Mouse (Mus musculus): ENCODE measurements around the gene Gstp2. TPM values are rescaled to one million over a fixed set of nuclear protein-coding genes. Genes with fewer than 3 reads are reported as not detected.

Gstp2 gene
- total RNA-seq, 1 experiment from 2014 or later: not detected

GRCm38 (mm10) chr19:4023185-4023584, 22.6 kb downstream of the Gstp2 start:
- no peak for ATAC-seq (ENCODE audit: extremely low read depth, insufficient number of reproducible peaks, low FRiP score, poor library complexity, severe bottlenecking)

- peak; percentile 88 for ATAC-seq (ENCODE audit: extremely low read depth, insufficient number of reproducible peaks, low FRiP score, poor library complexity, severe bottlenecking)
Observed at GRCm38 (mm10) chr19:4018743-4019583, 26.9 kb downstream of the Gstp2 start.

- ATAC-seq (ENCODE audit: extremely low read depth, insufficient number of reproducible peaks, low FRiP score, poor library complexity, severe bottlenecking): no peak
Observed at GRCm38 (mm10) chr19:4017921-4018587, 27.8 kb downstream of the Gstp2 start.

DNA sequence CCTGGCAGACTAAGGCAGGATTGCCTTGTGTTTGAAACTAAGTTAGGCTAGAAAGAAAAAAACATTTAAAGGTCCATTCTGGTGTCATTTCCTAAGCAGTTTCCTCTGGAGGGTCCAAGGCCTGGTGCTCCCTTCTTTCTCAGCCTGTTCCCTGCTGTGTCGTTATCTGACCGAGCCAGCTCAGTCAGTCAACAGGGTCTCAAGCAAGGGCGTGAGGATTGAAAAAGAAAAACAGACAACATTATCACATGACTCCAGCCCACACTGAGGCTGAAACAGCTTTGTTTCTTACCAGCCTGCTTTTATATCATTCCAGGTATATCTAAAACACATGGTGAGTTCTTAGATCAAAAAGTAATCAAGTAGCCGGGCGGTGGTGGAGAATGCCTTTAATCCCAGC, 30.2 kb downstream of the Gstp2 start:
- no peak for ATAC-seq (ENCODE audit: extremely low read depth, insufficient number of reproducible peaks, low FRiP score, poor library complexity, severe bottlenecking)

- no peak for ATAC-seq (ENCODE audit: extremely low read depth, insufficient number of reproducible peaks, low FRiP score, poor library complexity, severe bottlenecking)
Observed at GRCm38 (mm10) chr19:4014802-4015201, 31.0 kb downstream of the Gstp2 start.

DNA sequence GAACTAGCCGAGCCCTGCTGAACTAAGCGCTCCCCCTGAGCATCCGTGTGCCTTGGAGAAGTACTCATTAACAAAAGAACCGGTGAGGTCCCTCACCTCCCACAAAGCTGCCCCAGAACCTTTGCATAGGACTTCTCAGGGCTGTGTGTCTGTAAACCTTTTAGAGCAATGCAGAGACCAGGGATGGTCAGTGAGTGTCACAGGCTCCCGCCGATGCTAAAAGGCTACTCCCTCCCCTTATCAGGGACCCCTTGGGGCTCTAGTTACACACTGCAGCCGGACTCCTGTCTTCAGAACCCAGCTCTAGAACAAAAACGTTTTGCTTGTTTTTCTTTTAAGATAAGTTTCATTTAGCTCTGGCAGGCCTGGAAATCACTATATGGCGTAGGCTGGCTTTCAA, 32.8 kb downstream of the Gstp2 start:
- no peak for ATAC-seq (ENCODE audit: extremely low read depth, insufficient number of reproducible peaks, low FRiP score, poor library complexity, severe bottlenecking)

GRCm38 (mm10) chr19:4012432-4013022, 33.3 kb downstream of the Gstp2 start, which contains the start of gene Ndufv1:
Ndufv1 (minus strand) TSS chr19:4012806.
- ATAC-seq (ENCODE audit: extremely low read depth, insufficient number of reproducible peaks, low FRiP score, poor library complexity, severe bottlenecking): peak; percentile 98

GRCm38 (mm10) chr19:4011086-4011485, 34.7 kb downstream of the Gstp2 start:
- ATAC-seq (ENCODE audit: extremely low read depth, insufficient number of reproducible peaks, low FRiP score, poor library complexity, severe bottlenecking): no peak

DNA sequence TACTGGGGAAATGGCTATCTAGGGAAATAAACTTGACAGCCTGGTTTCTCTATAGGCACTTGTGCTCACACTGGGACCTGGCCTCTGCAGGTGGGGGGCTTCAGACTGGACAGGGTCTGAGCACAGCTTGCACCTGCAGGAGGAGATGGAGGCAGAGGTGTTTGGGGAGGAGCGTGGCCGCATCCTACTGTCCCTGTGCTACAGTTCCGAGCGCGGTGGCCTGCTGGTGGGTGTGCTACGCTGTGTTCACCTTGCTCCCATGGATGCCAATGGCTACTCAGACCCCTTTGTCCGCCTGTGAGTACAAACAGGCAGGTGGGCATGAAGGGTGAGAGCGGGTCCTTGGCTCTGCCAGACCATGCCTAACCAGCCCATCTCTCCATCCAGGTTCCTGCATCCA, 39.9 kb downstream of the Gstp2 start:
- ATAC-seq (ENCODE audit: extremely low read depth, insufficient number of reproducible peaks, low FRiP score, poor library complexity, severe bottlenecking): no peak

DNA sequence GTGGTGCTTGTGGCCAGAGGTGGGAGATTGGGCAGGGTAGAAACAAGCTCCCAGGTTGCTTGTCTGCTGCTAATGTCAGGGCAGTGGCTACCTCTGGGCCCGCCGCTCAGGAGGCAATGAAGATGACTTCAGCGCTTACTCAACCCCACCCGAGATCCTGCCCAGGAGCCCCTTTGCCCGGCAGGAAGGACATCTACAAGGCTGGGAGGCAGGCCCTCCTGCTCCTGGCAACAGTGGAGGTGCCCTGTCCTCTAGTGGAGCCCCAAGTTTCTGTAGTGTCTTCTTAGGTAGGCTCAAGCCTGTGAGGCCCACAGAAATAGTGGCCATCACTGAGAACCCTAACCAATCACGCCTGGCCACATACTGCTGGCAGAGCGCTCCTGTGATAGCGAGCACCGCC, 40.7 kb downstream of the Gstp2 start:
- ATAC-seq (ENCODE audit: extremely low read depth, insufficient number of reproducible peaks, low FRiP score, poor library complexity, severe bottlenecking): no peak

GRCm38 (mm10) chr19:4004331-4004730, 41.5 kb downstream of the Gstp2 start:
- no peak for ATAC-seq (ENCODE audit: extremely low read depth, insufficient number of reproducible peaks, low FRiP score, poor library complexity, severe bottlenecking)

DNA sequence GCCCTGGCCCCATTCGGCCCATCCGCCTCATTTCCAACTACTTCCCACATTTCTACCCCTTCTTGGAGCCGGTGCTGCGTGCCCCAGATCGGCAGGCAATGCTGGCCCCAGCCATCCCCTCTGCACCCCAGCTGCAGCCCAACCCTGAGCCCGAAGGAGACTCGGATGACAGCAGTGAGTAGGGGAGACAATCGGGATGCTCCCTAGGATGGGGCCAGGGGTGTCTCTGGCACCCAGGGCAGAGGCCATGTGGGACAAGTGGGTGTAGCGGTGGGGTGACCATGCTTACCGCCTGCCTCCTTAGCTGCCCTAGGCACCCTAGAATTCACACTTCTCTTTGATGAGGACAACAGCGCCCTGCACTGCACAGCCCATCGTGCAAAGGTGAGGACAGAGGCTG, 42.2 kb downstream of the Gstp2 start:
- ATAC-seq (ENCODE audit: extremely low read depth, insufficient number of reproducible peaks, low FRiP score, poor library complexity, severe bottlenecking): no peak

- no peak for ATAC-seq (ENCODE audit: extremely low read depth, insufficient number of reproducible peaks, low FRiP score, poor library complexity, severe bottlenecking)
Observed at GRCm38 (mm10) chr19:4003112-4003511, 42.7 kb downstream of the Gstp2 start, which contains the start of gene Doc2g. Doc2g (plus strand) TSS chr19:4003313.

GRCm38 (mm10) chr19:4001752-4002151, 44.1 kb downstream of the Gstp2 start:
- ATAC-seq (ENCODE audit: extremely low read depth, insufficient number of reproducible peaks, low FRiP score, poor library complexity, severe bottlenecking): no peak

DNA sequence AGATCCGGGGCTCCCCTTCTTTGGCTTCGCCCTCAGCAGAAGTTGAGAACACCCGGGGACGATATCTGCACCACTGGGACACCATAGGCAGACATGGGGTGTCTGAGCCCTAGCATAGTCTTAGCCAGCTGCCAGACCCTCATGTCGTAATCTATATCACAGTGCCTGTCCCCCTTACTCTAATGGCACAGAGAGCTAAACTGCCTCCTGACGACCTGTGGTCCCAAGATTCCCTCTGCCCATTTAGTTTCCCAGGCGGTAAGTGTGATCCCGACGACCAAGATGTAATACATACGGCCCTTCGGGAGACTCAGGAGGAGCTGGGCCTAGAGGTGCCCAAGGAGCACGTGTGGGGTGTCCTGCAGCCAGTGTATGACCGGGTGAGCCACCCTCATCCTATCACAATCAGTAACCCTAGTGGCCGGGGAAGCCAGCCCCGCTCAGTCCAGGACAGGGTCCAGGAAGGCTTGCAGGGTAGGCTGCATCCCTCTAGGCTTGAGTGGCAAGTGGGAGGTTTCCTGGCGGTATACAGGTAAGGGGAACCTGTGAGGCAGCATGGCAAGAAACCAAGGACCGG, 44.8 kb downstream of the Gstp2 start:
- ATAC-seq (ENCODE audit: extremely low read depth, insufficient number of reproducible peaks, low FRiP score, poor library complexity, severe bottlenecking): no peak

- peak; percentile 89 for ATAC-seq (ENCODE audit: extremely low read depth, insufficient number of reproducible peaks, low FRiP score, poor library complexity, severe bottlenecking)
Observed at GRCm38 (mm10) chr19:4000119-4000900, 45.5 kb downstream of the Gstp2 start, which contains the start of the genes Nudt8 and Gm49405. Nudt8 (plus strand) TSS chr19:4000580. Gm49405 (plus strand) TSS chr19:4000626.

DNA sequence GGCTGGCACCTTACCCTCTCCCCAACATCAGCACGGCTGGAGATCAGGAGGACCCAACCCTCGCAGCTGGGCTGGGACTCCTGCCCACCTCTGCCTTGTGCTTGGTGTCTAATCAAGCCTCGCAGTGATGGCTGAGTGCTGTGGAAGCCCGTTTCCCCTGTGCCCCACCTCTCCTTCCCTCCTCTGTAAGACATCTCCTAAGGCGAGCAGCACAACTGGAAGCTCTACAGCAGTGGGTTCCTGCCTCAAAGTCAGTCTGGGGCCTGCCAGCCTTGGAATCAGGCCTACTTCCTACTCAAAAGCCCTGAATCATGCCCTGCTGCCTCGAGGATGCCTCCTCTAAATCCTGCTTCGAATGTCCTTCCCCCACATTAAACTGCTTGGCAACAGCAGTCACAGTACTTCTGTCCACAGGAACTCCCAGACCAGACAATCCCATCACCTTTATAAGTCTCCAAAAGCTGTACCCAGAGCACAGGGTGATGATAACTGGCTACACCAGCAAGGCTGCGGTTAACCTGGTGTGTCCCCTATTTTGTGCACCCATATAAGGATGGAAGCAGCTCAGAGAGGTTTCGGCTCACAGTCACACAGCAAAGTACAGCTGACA, 46.6 kb downstream of the Gstp2 start:
- ATAC-seq (ENCODE audit: extremely low read depth, insufficient number of reproducible peaks, low FRiP score, poor library complexity, severe bottlenecking): no peak

GRCm38 (mm10) chr19:3998335-3998734, 47.5 kb downstream of the Gstp2 start:
- no peak for ATAC-seq (ENCODE audit: extremely low read depth, insufficient number of reproducible peaks, low FRiP score, poor library complexity, severe bottlenecking)

All from neutrophil, adult 5-6 weeks (primary cell).